Mouse (Mus musculus): Measurements from ENCODE around the gene Ikbip. TPM values are rescaled to one million over a fixed set of nuclear protein-coding genes. Genes with fewer than 3 reads are reported as not detected.

The Ikbip gene
- total and polyA plus RNA-seq, 3 experiments, result 1.4 to 8.7 (median 6.4) TPM

DNA sequence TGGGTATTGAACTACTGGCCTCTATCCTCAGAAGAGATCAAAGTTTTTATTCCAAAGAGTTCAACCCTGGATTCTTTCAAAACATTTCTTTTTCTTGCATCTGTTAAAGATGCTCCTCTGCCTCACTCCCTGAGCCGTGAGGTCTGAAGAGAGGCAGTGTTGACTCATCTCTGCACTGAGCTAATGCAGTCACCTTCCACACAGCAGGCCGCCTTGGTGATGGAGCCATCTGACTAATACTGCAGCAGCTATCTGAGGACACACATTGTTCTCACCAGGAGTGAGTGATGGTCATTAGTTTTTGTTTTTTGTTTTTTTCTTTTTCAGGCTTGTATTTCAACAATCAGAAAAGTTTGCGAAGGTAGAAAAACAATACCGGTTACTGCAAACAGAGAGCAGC is 10.1 kb downstream of the Ikbip start:
- Histone ChIP-seq H3K4me3 (ENCODE audit: low read depth, low read length) (no peak overlapping the region), H3K4me1 (ENCODE audit: insufficient read depth, low read depth, low read length) (peaks cover 9% of the 10 kb centered on the region), H3K36me3 (replicated peaks) (peaks cover 13% of the 10 kb centered on the region), H3K9me3 (replicated peaks) (no peaks in the 10 kb centered on the region), H3K27me3 (ENCODE audit: insufficient read depth, low read length) (no peaks in the 10 kb centered on the region)
- DNase-seq (ENCODE audit: low spot score), result no peak
- TF ChIP-seq GATA1 (IDR thresholded peaks at IDR 0.05; ENCODE audit: borderline replicate concordance, low read length), result no peak
- no peak for TF ChIP-seq GATA2 (IDR thresholded peaks at IDR 0.05; ENCODE audit: borderline replicate concordance, low read depth, low read length)
- TF ChIP-seq POLR2AphosphoS5 (IDR thresholded peaks at IDR 0.05; ENCODE audit: insufficient replicate concordance, low read depth, low read length), result no peak
- no peak for TF ChIP-seq TAL1 (conservative IDR thresholded peaks at IDR 0.05; ENCODE audit: low read depth, low read length)
- TF ChIP-seq CTCF (IDR thresholded peaks at IDR 0.05; ENCODE audit: low read depth, low read length), result no peak
- ATAC-seq (ENCODE audit: extremely low read depth, insufficient number of reproducible peaks, low FRiP score, poor library complexity, severe bottlenecking), result no peak

GRCm38 (mm10) chr10:91094251-91095104 is 11.7 kb downstream of the Ikbip start:
- no peaks in the 10 kb centered on the region for H3K27me3 ChIP-seq (ENCODE audit: insufficient read depth, low read length)
- no peak for DNase-seq (ENCODE audit: low spot score)
- H3K36me3 ChIP-seq (replicated peaks), result peaks cover 15% of the 10 kb centered on the region
- no peak overlapping the region for H3K4me3 ChIP-seq (ENCODE audit: low read depth, low read length)
- H3K4me1 ChIP-seq (ENCODE audit: insufficient read depth, low read depth, low read length), result peaks cover 9% of the 10 kb centered on the region
- no peaks in the 10 kb centered on the region for H3K9me3 ChIP-seq (replicated peaks)
- no peak for TF ChIP-seq TAL1 (conservative IDR thresholded peaks at IDR 0.05; ENCODE audit: low read depth, low read length)
- no peak for TF ChIP-seq POLR2AphosphoS5 (IDR thresholded peaks at IDR 0.05; ENCODE audit: insufficient replicate concordance, low read depth, low read length)
- no peak for TF ChIP-seq GATA1 (IDR thresholded peaks at IDR 0.05; ENCODE audit: borderline replicate concordance, low read length)
- no peak for TF ChIP-seq GATA2 (IDR thresholded peaks at IDR 0.05; ENCODE audit: borderline replicate concordance, low read depth, low read length)
- TF ChIP-seq CTCF (IDR thresholded peaks at IDR 0.05; ENCODE audit: low read depth, low read length), result no peak
- peak; percentile 57 for ATAC-seq (ENCODE audit: extremely low read depth, insufficient number of reproducible peaks, low FRiP score, poor library complexity, severe bottlenecking)

DNA sequence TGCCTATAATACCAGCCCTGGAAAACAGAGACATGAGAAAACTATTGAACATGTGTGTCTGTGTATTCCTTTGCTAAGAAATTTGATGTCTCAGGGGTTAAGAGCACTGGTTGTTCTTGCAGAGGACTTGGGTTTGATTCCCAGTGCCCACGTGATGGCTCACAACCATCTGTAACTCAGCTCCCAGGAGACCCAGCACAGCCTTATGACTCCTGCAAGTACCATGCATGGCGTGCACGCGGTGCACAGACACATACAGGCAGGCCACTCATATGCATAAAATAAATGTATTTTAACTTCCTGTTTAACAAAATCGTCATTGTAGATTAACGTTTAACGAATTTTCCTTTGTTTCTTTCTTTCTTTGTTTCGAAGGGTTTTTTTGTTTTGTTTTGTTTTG is 15.3 kb downstream of the Ikbip start:
- H3K4me1 ChIP-seq (ENCODE audit: insufficient read depth, low read depth, low read length), result peaks cover 9% of the 10 kb centered on the region

DNA sequence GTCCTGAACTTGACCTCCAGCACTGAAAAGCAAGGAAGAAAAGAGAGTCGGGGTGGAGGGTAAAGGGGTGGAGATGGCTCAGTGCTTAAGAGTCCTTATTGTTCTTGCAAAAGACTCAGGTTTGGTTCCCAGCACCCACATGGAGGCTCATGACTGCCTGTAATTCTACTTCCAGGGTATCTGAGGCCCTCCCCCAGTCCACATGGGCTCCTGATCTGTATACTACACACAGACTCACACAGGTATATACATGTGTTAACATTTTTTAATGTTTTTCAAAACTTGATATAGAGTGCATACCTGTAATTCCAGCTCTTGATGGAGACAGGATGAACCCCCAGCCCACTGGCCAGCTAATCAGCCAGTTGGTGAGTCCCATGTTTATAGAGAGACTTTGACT is 17.4 kb downstream of the Ikbip start:
- TF ChIP-seq CTCF (IDR thresholded peaks at IDR 0.05; ENCODE audit: low read depth, low read length) (no peak), TAL1 (conservative IDR thresholded peaks at IDR 0.05; ENCODE audit: low read depth, low read length) (no peak), GATA2 (IDR thresholded peaks at IDR 0.05; ENCODE audit: borderline replicate concordance, low read depth, low read length) (no peak), POLR2AphosphoS5 (IDR thresholded peaks at IDR 0.05; ENCODE audit: insufficient replicate concordance, low read depth, low read length) (no peak), GATA1 (IDR thresholded peaks at IDR 0.05; ENCODE audit: borderline replicate concordance, low read length) (no peak)
- no peak for DNase-seq (ENCODE audit: low spot score)
- Histone ChIP-seq H3K9me3 (replicated peaks) (no peaks in the 10 kb centered on the region), H3K36me3 (replicated peaks) (peaks cover 7% of the 10 kb centered on the region), H3K4me1 (ENCODE audit: insufficient read depth, low read depth, low read length) (no peaks in the 10 kb centered on the region), H3K4me3 (ENCODE audit: low read depth, low read length) (no peak overlapping the region), H3K27me3 (ENCODE audit: insufficient read depth, low read length) (no peaks in the 10 kb centered on the region)
- no peak for ATAC-seq (ENCODE audit: extremely low read depth, insufficient number of reproducible peaks, low FRiP score, poor library complexity, severe bottlenecking)

More for the DNA sequence above, 15.3 kb downstream of the Ikbip start:
- no peak for ATAC-seq (ENCODE audit: extremely low read depth, insufficient number of reproducible peaks, low FRiP score, poor library complexity, severe bottlenecking)
- H3K36me3 ChIP-seq (replicated peaks), result peaks cover 15% of the 10 kb centered on the region
- H3K9me3 ChIP-seq (replicated peaks), result no peaks in the 10 kb centered on the region
- TF ChIP-seq GATA1 (IDR thresholded peaks at IDR 0.05; ENCODE audit: borderline replicate concordance, low read length), result no peak
- no peak for TF ChIP-seq TAL1 (conservative IDR thresholded peaks at IDR 0.05; ENCODE audit: low read depth, low read length)
- TF ChIP-seq CTCF (IDR thresholded peaks at IDR 0.05; ENCODE audit: low read depth, low read length), result no peak
- no peaks in the 10 kb centered on the region for H3K27me3 ChIP-seq (ENCODE audit: insufficient read depth, low read length)
- no peak for DNase-seq (ENCODE audit: low spot score)
- no peak overlapping the region for H3K4me3 ChIP-seq (ENCODE audit: low read depth, low read length)

DNA sequence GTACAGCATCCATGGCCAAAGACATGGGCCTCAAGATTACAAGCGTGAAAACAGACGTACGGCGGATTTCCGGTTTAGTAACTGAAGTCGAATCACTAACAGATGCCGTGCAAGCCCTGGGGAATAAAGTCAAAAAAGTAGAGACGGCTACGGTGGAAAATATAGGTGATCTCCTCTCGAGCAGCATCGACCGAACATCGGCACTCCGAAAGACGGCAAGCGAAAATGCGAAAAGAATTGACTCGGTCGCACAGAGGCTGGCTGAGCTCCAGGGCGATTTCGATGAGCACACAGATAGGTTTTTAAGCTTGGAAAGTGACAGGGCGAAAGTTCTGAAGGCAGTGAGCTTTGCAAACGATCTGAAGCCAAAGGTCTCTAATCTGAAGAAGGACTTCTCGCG is 19.2 kb downstream of the Ikbip start:
- DNase-seq (ENCODE audit: low spot score) (no peak), ATAC-seq (ENCODE audit: extremely low read depth, insufficient number of reproducible peaks, low FRiP score, poor library complexity, severe bottlenecking) (no peak)
- H3K9me3 ChIP-seq (replicated peaks), result no peaks in the 10 kb centered on the region
- no peaks in the 10 kb centered on the region for H3K27me3 ChIP-seq (ENCODE audit: insufficient read depth, low read length)
- TF ChIP-seq GATA2 (IDR thresholded peaks at IDR 0.05; ENCODE audit: borderline replicate concordance, low read depth, low read length) (no peak), POLR2AphosphoS5 (IDR thresholded peaks at IDR 0.05; ENCODE audit: insufficient replicate concordance, low read depth, low read length) (no peak), CTCF (IDR thresholded peaks at IDR 0.05; ENCODE audit: low read depth, low read length) (no peak), GATA1 (IDR thresholded peaks at IDR 0.05; ENCODE audit: borderline replicate concordance, low read length) (no peak), TAL1 (conservative IDR thresholded peaks at IDR 0.05; ENCODE audit: low read depth, low read length) (no peak)
- no peaks in the 10 kb centered on the region for H3K4me1 ChIP-seq (ENCODE audit: insufficient read depth, low read depth, low read length)
- no peak overlapping the region for H3K4me3 ChIP-seq (ENCODE audit: low read depth, low read length)
- H3K36me3 ChIP-seq (replicated peaks), result peaks cover 2% of the 10 kb centered on the region

GRCm38 (mm10) chr10:91102799-91103590 is 20.3 kb downstream of the Ikbip start:
- ATAC-seq (ENCODE audit: extremely low read depth, insufficient number of reproducible peaks, low FRiP score, poor library complexity, severe bottlenecking), result no peak
- Histone ChIP-seq H3K36me3 (replicated peaks) (peaks cover 2% of the 10 kb centered on the region), H3K4me1 (ENCODE audit: insufficient read depth, low read depth, low read length) (no peaks in the 10 kb centered on the region), H3K4me3 (ENCODE audit: low read depth, low read length) (no peak overlapping the region), H3K9me3 (replicated peaks) (no peaks in the 10 kb centered on the region), H3K27me3 (ENCODE audit: insufficient read depth, low read length) (no peaks in the 10 kb centered on the region)
- no peak for DNase-seq (ENCODE audit: low spot score)
- TF ChIP-seq GATA1 (IDR thresholded peaks at IDR 0.05; ENCODE audit: borderline replicate concordance, low read length), result no peak
- TF ChIP-seq TAL1 (conservative IDR thresholded peaks at IDR 0.05; ENCODE audit: low read depth, low read length), result no peak
- no peak for TF ChIP-seq POLR2AphosphoS5 (IDR thresholded peaks at IDR 0.05; ENCODE audit: insufficient replicate concordance, low read depth, low read length)
- TF ChIP-seq GATA2 (IDR thresholded peaks at IDR 0.05; ENCODE audit: borderline replicate concordance, low read depth, low read length), result no peak
- TF ChIP-seq CTCF (IDR thresholded peaks at IDR 0.05; ENCODE audit: low read depth, low read length), result no peak
